Mouse (Mus musculus): ENCODE results near the gene Pja2. TPM values are rescaled to one million over a fixed set of nuclear protein-coding genes. Genes with fewer than 3 reads are reported as not detected.
"Not testable (repeated sequence)": the region's sequence is repeated elsewhere in the genome, so short reads cannot be mapped to it uniquely, and the experiment has no call there.

Pja2 gene
- polyA plus RNA-seq, 1 experiment: 8.4 TPM

DNA sequence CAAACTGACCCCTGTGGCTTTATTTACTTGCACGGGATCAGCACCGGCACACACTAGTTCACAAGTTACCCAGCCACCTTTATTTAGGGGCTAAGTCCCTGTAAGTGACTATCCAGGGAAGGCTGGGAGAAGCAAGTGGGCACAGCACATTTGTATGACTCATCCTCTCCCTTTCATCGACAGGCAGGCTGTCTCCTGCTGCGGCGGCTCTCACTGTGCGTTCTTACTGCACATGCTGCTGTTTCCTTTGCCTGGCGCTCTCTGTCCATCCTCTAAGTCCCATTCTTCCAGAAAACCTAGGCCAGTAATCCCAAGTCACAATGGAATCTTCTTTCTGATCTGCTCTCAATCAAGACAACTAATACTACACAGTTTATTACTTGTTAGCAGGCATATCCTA, 43.7 kb downstream of the Pja2 start:
- 86% methylated on average over 7 of the region's 7 CpGs for WGBS
- no peak for DNase-seq (ENCODE audit: low read depth, low spot score)

DNA sequence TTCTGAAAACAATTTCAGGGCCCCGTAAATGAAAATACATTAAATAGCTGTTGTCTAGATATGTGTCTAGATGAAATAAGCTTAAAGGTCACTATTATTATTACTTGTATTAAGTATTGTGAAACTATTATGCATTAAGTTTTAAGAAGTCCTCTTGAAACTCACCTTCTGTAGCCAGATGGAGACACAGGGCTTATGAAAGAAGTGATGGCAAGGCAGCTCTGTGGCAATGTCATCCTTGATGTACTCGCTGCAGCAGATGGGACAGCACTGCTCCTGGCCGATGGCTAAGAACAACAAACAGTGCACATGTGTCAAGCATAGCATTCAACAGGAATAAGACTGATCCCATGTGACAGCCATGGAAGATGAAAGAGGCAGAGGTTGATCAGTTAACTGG, 44.9 kb downstream of the Pja2 start:
- WGBS: 95% methylated on average over 3 of the region's 3 CpGs

DNA sequence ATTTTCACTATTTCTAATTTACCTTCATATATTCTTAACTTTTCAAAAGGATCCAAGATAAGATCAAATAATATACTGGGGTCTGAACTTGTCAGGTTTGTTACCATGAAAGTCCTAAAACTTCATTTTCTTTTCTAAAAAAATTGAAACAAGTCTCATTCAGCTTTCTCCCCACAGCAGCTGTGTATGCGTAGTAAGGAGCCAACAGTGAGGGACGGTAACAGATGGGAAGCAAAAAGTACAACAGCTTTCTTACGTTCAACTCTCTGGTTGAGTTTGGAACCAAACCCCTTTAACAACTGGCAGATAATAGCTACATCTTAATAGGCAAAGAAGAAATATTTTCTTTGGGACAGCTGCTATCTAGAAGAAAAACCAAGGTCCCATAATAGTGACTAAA, 50.3 kb downstream of the Pja2 start:
- WGBS: 82% methylated on average over 3 of the region's 3 CpGs

More for the DNA sequence above, 44.9 kb downstream of the Pja2 start:
- no peak for DNase-seq (ENCODE audit: low read depth, low spot score)

DNA sequence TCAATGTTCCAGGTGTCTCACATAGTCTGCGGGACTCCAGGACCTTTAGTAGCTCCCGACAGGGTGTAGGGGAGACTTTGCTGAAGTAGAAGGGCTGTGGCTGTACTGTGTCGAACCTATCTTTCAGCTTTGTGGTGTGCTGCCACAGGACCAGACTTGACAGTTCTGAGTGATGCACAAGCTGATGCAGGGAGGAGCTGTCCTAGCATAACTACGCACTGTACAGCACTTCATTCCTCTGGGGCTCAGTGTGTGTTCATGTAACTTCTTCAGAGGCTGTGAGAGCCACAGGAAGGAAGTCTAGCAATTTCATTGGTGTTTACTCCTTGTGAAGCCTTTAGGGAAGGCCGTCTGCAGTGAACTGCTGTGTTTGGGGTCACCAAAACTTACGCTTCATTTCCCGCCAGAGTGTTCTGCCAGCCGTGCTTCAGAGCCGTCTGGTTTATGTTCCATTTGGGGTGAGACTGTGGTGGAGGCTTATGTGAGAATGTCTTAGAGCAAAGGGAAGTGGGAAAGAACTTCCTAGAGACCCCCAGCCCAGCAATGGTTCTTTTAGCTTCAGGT, 54.0 kb downstream of the Pja2 start:
- DNase-seq (ENCODE audit: low read depth, low spot score): no peak
- WGBS: 85% methylated on average over 9 of the region's 9 CpGs

More for the DNA sequence above, 50.3 kb downstream of the Pja2 start:
- not testable (repeated sequence) for DNase-seq (ENCODE audit: low read depth, low spot score)

DNA sequence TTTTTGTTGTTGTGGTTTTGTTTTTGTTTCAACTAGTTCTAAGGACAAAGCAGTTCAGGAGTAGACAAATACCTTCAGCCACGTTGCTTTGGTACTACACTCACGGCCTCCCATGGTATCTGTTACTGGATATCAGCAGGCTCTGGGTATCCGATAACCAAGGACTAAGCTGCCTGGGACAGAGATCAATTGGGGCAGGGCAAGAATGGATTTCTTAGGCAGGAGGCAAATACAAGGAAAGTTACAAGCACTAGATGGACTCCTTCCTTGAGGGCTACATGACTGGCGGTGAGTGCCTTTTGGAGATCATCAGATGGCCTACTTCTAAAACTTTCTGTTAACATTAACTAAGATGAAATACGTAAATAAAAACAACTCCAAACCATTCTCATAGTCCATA, 55.0 kb downstream of the Pja2 start:
- 91% methylated on average over 5 of the region's 5 CpGs for WGBS
- no peak for DNase-seq (ENCODE audit: low read depth, low spot score)

DNA sequence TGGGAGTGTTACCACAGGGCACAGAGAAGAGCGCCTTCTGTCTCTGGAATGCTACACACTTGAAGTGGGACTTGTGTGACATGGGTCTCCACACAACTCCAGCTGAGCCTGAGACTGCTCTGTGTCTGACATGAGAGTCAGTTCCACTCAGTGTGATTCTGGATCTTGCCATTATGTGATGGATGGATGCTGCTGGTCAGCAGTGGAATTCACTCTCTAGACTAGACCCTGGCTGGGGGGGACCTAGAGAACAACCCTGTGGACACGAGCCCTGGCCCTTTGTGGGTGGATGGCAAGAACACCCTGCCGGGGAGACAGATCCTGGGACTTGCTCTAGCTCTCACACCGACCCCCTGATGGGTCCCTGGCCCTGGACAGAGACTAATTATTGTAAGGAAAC, 56.5 kb downstream of the Pja2 start:
- no peak for DNase-seq (ENCODE audit: low read depth, low spot score)
- 96% methylated on average over 4 of the region's 4 CpGs for WGBS

DNA sequence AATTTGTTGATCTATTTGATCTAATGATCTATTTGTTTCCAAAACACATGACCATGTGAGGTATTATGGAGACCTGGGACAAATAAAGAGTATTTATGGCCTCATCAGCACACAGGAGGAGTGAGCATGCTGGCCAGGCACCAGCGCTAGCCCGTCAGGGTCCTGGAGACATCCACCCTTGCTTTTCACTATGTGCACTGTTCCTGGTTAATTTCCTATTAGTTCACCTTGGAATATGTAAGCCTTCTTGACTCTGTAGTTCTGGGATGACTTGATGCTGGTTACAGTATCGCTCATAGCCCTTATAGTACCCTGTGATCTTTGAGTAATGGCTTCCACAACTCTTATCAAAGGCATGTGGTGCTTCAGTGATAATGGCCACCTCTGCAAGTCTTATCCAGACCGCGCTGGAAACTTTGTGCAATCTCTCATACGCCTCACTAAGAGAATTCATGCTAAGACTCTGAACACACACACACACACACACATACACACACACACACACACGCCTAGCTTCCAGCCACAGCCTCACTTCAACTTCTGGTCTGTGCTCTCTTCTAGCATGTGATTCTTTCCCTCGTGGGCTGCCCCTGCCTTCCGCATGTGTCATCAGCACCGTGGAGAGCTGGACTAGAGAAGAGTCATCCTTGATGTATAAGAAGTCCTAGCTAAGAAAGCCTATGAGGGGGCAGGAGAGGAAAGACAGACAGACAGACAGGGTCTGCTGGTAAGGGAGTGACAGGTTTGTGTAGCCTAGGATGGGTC, 57.2 kb downstream of the Pja2 start:
- 91% methylated on average over 10 of the region's 10 CpGs for WGBS
- DNase-seq (ENCODE audit: low read depth, low spot score): no peak

DNA sequence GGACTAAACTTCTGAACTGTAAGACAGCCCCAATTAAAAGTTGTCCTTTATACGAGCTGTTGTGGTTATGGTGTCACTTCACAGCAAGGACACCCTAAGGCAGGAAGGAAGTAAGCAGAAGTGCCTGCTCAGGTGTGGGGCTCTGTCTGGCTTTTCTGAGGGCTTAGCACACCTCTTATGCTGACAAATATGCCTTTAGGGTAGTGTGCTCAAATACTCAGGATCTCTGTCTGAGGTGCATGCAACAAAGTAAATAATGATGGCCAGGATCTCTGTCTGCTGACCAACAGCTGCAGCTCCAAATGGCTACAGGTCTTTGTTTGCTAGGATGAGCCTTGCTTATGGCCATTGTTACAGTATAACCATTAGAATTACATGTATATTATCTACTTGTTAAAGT, 71.1 kb downstream of the Pja2 start:
- 83% methylated on average over 1 of the region's 1 CpGs for WGBS
- no peak for DNase-seq (ENCODE audit: low read depth, low spot score)

DNA sequence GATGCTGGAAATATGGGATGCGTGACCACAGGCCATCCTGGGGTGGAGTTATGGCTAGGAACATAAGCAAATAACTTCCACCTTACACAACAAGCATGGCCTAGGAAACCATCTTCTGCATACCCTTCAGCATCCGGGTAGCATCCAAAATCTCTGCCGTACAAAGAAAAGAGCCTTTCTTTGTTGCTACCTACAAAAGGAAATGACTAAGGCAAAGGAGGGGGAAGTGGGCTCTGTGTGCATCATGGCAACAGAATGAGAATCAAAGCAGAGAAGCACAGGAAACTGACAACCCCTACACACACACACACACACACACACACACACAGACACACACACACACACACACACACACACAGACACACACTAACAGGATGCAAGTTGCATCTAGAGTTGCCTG, 83.5 kb downstream of the Pja2 start:
- WGBS: 81% methylated on average over 3 of the region's 3 CpGs
- no peak for DNase-seq (ENCODE audit: low read depth, low spot score)

DNA sequence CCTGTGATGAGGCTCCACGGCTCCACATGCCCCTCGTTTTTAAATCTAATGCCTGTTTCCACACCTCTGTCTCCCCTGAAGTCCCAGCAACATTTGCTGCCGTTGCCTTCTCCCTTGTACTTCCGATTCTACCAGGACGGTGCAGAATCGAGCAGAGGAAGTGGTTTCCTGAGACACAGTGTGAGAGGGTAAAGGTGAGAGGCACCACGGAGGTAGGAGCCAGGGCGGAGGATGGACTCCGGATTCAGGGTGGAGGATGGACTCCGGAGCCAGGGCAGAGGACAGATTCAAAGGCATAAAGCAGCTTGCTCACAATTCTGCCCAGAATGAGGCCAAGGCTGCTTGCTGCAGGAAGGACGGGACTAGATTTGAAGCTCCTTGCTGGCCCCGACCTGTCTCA, 88.8 kb downstream of the Pja2 start:
- no peak for DNase-seq (ENCODE audit: low read depth, low spot score)
- 51% methylated on average over 12 of the region's 12 CpGs for WGBS

DNA sequence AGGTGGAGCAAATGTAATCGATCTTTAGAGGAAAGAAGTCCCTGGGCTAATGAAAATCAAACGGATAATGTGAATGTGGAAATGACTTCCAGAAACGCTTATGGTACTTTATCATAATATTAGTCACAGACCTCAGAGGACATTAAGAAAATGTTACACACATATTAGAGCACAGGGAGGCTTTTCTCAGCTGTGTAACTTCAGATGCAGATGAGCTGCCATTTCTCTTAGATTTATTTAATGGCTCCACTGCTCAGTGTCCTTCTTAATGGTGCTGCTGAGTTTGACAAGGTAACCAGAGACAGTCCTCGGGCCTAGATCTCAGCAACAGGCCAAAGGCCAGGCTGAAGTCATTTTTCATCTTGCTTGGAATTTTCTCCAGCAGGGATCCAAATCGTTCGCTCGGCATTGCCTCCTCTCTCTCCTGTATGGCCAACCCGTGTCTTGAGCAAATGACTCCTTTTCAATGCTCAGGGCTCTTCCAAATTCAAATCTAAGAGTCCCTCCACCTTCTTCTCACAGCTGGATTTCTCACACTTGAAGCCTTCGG, 89.3 kb downstream of the Pja2 start:
- DNase-seq (ENCODE audit: low read depth, low spot score): no peak
- WGBS: 59% methylated on average over 9 of the region's 9 CpGs

DNA sequence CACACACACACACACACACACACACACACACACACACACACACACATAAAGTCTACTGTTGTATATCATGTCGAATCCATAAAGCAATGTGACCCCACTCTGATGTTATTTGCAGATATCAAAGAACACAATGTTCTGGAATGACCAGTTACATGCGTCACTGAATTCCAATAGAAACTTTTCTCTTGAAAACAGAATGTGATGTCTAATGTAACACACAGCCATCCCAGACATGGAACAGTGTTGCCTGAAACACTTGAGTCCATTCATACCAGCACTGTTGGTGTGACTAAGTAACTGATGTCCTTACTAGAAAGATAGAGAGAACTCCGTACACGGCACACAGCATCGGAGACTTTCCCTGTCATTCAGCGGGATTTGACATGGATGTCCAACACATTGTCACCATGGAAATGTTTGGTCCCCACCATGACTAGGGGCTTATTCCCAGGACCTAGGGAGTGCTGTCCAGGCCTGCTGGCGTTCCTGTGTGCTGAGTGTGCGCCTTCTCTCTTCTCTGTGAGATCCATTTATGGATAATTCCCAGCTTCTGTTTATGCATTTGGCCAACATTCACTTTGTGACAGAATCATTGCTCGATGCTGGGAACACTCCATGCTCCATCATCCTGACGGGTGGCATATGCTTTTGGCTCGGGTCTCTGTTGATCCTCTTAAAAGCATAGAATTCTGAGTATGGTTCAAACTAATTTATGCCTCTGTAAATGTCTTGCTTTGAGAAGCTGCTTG, 90.0 kb downstream of the Pja2 start:
- 67% methylated on average over 11 of the region's 11 CpGs for WGBS

DNA sequence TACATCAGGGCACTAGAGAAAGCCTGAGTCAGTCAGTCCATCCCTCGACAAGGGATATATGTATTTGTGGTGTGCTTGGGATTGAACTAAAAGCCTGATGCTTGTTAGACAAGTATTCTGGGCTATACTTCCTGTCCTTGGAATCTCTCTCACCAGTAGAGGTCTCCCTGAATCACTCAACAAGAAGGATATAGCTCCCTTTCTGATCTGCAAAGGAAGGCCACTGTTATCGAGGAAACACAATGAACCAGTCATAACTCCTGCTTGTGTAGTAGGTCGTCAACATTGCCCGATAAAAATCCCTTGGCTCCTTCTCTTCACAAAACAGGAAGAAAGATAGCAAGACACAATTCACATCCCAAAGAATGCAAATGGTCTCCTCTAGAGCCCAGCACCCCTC, 99.6 kb downstream of the Pja2 start:
- 39% methylated on average over 4 of the region's 4 CpGs for WGBS

More for the DNA sequence above, 90.0 kb downstream of the Pja2 start:
- DNase-seq (ENCODE audit: low read depth, low spot score): no peak

DNA sequence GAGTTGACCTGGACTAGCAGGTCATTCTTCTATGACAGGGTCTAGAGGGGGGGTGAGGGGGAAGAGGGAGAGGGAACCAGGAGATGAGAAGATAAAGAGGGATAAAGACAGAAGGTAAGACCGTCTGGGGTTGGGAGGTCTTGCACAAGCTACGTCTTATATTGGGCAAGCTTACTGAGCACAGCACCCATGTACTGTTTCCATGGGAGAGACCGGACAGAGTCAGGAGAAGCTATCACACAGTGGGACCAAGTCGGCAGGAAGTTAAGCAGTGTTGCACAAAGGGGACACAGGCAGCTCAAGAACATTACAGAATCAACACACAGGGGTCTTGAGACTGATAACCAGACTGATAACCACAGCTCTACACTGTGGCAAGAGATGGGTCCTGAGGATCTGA, 100.1 kb downstream of the Pja2 start:
- 96% methylated on average over 4 of the region's 4 CpGs for WGBS

More for the DNA sequence above, 99.6 kb downstream of the Pja2 start:
- no peak for DNase-seq (ENCODE audit: low read depth, low spot score)

DNA sequence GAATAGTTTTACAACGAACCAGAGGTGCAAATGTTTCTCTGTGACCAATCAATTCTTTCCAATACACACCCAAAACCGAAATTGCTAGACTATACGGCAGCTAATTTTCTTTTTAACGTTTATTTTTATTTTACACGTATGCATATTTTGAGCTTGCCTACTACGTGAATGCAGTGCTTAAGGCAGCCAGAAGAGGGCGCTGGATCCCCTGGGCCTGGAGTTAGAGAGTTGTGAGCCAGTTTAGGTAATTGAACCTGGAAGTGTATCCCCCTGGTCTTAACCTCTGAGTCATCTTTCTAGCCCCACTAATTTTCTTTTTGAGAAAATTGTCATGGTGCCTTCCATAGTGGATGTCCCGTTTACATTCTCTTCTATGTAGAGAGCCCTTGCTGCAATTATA, 100.5 kb downstream of the Pja2 start:
- DNase-seq (ENCODE audit: low read depth, low spot score): no peak
- 72% methylated on average over 8 of the region's 8 CpGs for WGBS

More for the DNA sequence above, 100.1 kb downstream of the Pja2 start:
- not testable (repeated sequence) for DNase-seq (ENCODE audit: low read depth, low spot score)
